Mouse (Mus musculus) kidney, postnatal 4 days (tissue): ENCODE results near the gene Pak2.
A peak's percentile ranks its signal among the peaks of the same experiment; 100 is the strongest.
"Not testable (repeated sequence)": the region's sequence is repeated elsewhere in the genome, so short reads cannot be mapped to it uniquely, and the experiment has no call there.

Source experiments
- DNase-seq, 2 experiments: peaks; one replicate each; pipeline ENCODE4 v3.0.0; 2021; ENCODE audit warnings: mixed read lengths in 2 of 2

The Pak2 gene

DNA sequence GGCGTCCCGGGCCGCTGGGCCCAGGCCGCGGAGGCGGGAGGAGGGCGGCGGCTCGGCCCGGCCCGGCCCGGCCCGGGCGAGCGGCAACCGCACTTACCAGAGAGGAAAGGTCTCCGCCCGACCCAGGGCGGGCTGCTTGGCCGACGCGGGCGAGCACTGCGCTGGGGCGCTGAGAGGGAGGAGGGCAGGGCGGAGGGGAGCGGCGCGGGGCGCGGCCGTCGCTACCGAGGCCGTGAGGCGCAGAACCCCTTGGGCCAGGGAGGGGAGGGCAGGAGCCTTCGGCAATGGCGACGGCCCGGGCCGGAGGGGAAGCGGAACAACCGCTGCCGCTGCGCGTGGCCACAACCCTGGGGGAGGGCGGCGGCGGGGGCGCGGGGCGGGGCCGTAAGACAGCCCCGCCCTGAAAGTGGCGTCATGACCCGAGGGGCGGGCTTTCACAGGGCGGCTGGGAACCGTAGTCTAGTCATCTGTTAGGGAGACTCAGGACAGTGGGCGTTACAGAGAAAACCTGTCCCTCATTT, at the start of gene Pak2:
Gene Pak2, minus strand, starts transcription at position 352 of the 521 bp plus-strand sequence.
- DNase-seq = peak; percentile 91 to 93

DNA sequence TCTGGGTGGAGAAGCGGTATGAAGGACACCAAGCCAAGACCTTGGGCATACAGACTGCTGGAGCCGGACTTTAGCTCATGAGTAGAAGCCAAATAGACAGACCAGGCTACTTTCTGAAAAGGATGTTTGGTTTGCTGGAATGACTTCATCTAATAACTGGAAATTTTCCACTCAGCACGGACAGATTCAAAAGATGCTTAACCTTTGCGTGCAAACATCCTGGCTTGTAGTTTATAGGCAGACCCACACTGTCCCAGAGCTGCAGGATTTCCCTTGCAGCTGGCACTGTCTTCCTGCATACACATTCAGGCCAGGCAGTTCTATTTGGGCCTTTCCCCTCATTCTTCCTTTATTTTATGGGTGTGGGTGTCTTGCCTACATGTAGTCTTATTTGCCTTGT, 47.9 kb upstream of the Pak2 start:
- peak in 1 of 2 experiments; percentile 26 for DNase-seq

DNA sequence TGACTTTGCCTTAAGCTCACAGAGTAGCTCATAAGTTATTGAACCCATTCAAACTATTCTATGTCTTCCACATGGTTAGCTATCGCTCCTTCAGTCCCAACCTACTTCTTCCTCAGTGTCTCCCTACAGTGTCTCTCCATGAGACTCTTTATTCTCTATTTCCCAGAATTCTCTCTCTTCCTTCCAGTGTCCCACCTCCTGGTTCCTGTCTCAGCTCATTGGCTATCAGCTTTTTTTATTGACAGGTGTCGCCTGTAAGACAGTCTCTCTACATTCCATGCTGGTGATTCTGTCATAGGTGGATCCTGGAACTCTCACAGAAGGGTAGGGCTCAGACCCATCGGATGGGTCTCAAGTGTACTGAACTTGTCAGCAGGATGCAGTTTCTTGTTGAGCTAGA, 46.2 kb upstream of the Pak2 start:
- DNase-seq = no peak

DNA sequence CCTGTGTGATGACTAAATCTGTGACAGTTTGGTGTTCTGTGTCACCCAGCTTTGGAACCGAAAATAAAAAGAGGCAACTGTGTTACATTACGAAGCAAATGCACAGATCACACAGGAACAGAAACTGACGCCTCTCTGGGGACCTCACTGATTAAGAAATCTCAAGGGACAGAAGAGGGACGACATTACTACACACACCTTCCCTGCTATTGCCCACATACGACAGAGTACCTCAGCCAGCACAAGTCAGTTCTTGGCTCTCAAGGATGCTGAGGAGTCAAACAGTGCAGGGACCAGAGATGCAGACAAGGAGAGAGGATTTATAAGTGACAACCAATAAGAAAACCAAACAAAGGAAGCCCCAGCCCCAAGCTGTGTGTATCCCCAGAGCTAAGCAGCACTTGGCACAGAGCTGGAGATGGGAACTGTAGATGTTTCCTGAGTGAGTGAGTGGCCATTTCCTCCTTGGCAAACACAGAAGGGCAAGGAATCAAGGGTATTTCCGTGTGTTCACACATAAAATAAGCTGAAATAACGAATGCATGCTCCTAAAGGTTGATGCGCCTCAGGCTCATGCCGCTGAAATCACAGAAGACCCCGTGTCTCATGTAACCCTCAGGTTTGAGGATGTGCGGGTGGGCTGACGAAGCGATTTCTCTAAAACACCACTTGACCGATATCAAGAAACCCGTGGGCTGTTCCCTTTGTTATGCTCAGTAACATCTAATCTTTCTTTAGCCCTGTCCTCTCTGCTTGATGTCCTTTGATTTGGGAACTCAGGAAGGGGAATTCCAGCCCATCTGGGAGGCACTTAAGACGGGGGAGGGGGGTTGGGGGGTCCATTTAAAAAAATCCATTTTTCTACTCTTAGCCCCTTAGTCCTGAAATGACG, 45.5 kb upstream of the Pak2 start:
- DNase-seq = peak in 1 of 2 experiments; percentile 41

DNA sequence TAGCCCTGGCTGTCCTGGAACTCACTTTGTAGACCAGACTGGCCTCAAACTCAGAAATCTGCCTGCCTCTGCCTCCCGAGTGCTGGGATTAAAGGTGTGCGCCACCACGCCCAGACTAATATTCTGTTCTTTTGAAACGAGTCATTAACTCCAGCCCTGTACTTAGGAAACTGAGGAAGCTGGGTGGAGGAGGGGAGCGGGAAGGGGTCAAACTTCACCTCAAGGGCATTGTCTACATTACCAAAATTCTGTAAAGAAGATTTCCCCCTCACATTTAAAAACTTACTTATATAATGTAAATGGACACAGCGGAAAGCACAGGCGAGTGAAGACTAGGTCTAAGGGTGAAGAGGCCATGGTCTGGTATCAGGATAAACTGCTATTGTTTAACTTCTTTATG, 44.9 kb upstream of the Pak2 start:
- no peak for DNase-seq

DNA sequence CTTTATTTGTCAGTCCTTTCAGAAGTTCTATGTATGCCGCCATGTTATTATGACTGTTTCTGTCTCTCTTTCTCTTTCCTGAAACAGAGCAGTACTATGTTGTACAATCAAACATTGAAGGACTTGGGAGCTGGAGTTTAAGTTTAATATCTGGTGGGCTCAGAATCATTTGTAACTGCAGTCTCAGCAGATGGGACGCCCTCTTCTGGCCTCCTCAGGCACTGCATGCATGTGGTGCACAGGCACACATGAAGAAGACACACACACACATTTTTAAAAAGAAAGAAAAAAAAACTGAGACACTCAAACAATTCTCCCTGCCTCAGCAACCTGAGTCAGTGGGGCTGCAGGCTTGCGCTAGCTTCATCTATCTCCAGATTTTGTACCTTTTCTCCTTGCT, 41.3 kb upstream of the Pak2 start:
- no peak for DNase-seq

DNA sequence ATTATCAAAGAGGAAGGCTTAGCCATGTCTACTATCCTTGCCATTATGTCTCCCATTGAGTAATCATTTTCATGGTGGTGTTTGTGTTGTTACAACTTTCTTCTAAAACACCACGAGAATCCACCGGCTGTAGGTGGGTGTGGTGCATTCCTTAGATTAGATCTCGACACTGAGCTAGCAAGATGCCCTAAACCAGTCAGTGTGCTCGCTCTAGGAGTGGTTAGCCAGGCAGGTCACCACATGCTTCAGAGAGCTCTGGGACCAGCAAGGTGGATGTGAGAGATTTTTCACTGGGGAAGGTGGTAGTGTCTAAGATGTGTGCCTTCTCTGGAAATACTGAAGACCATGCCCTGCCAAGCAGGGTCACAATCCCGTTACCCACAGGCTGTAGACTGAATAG, 37.0 kb upstream of the Pak2 start:
- no peak for DNase-seq

DNA sequence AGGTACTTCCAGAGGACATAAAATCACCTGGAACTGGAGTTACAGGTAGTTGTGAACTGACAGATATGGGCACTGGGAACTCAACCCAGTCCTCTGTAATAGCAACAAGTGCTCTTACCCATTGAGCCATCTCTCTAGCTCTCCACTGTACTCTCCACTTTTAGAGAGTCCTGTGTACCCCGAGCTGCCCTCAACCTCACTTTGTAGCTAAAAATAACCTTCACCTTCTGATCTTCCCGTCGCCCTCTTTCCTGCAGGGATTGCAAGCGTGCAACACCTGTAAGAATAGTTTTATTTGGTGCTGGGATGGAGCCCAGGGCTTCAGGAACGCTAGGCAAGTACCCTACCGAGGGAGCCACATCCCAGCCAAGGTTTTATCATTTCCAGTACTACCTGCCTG, 36.6 kb upstream of the Pak2 start:
- no peak for DNase-seq

DNA sequence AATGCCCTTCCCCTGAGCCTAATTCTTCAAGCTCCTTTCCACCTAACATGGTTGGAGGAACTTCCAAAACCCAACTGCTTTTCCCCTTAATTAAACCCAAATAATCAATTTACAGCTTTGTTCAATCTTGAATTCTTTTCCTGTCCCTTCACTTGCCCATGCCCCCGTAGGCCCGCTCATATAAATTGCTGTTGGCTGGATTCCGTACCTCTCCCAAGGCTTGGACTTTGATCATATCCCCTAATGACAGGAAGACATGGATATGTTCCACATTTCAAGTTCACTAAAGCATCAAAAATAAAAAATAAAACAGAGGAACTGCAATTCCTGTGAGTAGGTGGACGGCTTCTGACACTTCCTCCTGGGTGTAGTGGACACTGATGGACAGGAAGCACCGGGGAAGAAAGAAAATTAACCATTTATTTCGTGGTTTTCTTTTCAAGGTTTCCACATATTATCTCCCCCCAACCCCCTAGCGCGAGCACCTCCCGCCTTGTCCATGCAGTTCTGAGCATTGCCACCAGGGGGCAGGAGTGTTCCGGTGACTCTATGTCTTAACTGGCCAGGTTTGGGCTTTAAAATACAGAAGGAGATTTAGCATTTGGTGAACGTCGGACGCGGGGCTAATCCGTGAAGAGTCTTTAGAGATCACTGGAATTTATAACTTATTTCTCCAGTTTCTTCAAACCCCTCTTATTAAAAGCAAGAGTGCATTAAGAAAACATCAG, 36.0 kb upstream of the Pak2 start:
- DNase-seq = peak; percentile 91 to 93

DNA sequence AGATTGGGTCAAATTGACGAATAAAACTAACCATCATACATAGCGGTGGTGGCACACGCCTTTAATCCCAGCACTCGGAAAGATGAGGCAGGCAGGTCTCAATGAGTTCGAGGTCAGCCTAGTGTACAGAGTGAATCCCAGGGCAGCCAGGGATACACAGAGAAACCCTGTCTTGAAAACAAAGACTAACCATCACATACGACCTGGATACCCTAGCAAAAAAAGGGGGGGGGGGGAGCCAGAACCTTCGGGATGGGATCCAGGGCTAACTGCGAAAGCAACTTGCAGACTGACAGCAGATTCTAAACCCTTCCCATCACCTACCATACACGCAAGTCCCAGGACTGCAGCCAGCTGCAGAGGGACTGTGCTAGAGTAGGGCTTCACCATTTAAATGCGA, 35.3 kb upstream of the Pak2 start:
- no peak for DNase-seq

DNA sequence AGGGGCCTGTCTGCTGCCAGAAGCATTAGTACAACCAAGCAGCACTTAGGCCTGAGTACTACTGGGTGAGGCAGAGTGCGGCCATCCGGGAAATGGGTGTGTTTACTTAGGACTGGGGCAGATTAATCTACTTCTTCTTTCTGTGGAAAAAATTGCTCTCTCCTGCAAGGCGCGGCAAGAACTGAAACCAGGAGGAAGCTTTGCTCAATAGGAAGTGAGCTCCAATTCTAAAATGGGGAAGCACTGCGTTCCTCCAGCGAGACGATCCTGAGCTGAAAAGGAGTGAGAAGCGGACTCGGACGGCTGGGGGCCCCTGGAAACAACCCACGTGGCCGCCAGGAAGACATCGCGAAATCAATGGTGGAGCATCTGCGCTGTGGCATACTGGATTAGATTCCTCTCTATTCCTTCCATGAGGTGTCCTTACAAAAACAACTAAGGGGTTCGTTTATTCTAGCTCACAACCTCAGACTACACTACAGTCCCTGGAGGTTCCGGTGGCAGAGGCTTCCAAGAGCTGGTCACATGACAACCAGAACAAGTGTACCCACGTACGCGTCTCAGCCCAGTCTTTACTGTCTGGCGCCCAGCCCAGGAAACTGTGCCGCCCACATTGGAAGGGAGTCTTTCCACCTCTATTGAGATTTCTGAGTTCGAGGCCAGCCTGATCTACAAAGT, 34.5 kb upstream of the Pak2 start:
- peak; percentile 31 to 55 for DNase-seq

DNA sequence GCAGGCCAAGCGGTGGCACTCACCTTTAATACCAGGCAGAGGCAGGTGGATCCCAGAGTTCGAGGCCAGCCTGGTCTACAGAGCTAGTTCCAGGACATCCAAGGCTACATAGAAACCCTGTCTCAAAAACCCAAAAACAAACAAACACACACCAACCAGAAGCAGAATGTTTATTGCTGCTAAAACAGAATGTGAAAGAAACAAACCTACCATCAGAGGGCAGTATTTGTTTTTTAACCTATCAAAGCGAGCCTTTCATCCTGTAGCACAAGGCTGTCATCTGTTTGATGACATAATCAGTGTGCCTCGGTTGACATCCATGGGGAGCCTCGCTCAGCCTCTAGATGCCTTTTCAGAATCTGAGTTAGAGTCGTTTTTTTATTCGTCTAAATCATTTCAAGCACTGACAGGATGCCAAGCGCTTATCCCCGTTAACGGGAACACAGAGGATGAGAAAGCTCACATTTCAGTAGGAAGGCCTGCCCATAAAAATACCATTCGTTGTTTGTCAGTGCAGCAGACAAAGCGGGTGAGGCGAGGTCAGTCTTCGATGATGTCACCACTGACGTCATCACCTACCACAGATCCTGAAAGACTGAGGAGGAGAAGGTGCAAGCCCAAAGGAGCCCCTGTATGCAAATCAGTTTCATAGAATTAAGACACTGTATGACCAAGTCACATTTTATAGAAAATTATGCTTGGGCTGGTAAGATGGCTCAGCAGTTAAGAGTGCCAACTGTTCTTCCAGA, 32.0 kb upstream of the Pak2 start:
- no peak for DNase-seq

DNA sequence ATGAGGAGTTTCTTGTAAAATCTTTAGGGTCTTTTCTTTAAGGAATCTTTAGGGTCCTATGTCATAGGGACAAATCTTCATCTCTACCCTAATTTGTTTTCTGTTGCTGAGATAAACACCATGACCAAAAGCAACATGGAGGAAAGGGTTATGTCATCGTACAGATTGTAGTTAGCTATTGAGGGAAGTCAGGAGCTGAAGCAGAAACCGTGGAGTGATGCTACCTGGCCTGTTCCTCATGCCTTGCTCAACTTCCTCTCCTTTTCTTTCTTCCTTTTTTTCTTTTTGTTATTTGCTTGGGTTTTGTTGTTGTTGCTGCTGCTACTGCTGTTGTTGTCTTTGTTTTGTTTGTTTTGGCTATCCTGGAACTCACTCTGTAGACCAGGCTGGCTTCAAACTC, 29.4 kb upstream of the Pak2 start:
- no peak for DNase-seq

DNA sequence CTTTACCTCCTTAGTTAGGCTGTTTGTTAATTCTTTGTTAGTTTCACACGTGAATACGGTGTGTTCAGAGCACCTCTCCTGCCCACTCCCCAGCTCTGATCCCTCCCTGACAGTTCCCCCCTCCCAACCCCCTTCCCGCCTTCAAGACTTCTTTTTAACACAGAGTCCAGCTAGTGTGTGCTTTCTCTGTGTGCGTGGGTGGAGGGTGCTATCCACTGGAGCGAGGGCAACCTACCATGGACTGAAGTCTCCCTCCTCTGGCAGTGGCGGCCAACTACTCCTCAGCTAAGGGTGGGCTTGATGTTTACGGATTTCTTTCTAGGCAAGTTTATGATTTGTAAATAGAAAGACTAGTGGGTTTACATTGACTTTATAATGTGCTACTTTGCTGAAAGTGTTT, 29.0 kb upstream of the Pak2 start:
- peak; percentile 34 to 55 for DNase-seq

DNA sequence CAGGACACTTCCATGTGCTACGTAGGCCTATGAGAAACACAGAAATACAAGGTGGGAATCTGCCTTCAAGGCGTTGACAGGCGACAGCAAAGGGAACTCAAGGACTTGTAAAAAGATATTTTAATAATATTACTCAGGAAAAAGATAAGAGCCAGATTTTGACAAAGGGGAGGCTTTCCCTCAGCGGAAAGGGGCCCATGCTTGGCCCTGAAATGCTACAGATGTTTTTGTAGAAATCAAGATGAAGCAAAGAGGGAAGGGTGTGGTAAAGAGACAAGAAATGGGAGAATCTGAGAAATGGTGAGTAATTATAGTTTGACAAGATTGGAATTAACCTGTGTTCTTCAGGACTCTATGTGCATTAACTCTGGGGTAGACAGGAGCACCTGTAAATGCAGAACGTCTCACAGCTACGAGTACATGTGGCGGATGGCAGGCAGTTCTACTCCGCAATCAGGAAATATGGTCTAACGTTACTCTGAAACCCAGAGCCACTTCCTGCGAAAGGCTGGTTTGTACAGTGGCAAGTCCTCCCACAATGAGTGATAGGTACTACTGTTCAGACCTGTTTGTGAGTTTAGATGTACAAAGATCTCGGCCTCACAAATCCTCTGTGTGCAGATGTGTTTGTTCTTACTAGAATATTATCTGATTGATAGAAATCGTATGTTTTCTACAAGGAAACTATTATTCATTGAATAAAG, 28.4 kb upstream of the Pak2 start:
- DNase-seq = no peak

DNA sequence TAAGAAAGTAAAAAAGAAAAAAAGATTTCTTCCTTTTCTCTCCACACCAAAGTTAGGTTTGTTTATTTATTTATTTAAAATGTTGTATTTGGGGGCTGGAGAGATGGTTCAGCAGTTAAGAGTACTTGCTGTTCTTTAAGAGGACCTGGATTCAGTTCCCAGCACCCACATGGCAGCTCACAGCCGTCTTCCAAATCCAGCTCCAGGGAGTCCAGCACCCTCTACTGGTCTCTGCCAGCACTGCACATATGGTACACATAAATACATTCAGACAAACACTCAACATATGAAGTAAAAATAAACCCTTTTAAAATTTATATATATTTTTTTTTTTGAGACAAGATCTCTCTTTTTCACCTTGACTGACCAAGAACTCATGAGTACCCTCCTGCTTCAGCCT, 26.6 kb upstream of the Pak2 start:
- DNase-seq = no peak

DNA sequence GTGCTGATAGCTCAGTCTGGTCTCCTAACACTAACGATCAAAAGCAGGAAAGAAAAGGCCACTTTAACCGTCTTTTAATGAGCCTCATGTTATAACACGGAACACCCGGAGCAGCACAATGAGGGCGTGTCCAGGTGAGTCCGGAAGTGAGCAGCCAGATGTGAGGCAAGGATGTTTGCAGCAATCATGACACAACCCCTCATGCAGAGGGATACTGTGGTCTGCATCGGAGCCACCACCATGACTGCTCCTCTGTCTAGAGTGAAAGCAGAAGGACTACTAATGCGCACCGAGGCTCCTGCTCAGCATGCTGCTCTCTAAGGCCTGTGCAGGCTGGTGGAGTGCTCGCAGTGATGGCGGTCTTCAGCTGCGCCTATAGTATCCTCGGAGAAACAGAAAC, 23.2 kb upstream of the Pak2 start:
- no peak for DNase-seq

DNA sequence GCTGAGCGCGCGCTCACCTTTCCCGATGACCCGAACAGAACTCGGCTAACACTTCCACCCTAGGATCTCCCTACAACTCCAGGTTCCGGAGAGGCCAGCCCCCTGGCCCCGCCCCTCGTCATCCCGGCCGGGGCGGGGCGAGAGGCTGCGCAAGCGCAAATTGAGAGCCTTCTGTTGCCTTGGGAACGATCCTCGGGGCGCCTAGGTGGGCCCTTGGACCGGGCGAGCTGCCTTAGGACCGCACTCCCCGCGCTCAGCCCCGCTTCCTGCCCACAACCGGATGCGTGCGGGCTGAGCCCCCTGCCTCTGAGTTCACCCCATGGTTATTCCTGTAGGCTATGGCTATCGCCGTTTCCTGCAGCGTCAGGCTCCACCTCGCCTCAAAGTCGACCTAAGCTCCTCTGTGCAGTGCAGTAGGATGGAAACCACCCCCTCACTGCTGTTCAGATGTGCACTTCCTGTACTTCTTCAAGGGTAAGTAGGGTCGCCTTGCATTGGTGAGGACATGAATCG, 20.6 kb upstream of the Pak2 start, which contains the start of the genes Pigx and Cep19:
Gene Pigx, minus strand, starts transcription at position 103 of the 513 bp plus-strand sequence.
Gene Cep19, plus strand, starts transcription at position 163 of the 513 bp plus-strand sequence.
- peak; percentile 91 to 95 for DNase-seq

DNA sequence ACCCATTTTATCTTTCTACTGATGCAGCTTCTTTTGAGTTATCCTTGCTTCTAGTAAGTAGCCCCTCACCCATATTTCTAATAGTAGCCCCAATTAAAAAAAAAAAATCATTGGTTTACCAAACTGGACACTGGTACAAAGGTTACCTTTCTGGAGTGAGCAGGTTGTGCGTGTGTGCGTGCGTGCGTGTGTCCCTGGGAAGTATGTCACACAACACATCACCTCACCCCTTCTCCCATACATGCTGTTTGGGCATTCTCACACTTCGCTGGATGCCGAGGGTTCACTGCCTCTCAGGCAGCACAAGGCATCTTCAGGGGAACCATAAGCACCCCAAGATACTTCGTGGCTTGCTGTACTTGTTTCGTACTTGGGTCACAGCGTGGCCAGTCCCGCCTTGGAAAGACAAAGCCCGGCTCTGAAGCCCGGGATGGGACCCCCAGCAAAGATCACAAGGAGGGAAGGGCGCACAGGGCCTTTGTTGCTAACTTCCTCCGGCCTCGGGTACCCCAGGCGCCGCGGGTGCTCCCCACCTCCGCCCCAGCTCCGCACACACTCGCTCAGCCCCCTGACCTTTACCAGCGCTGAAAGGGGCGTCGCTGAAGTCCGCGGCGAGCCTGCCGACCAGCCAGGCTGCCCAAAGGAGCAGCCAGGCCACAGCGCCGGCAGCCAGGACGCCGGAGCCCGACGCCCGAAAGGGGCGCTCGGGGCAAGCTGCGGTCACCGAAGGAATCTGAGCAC, 19.9 kb upstream of the Pak2 start:
- no peak for DNase-seq

DNA sequence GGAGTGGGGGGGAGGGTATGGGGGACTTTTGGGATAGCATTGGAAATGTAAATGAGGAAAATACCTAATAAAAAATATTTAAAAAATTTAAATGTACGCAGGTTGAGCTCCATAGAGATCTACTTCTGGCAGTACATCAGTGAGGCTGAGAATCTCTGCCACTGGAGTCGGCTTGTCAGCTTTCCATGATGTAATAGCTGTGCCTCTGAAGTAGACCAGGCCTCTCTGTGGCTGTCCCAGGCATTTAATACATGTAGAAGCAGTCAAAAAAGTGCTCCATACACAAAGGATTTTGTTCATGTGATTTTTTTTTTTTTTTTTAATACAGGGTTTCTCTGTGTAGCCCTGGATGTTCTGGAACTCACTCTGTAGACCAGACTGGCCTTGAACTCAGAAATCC, 18.6 kb upstream of the Pak2 start:
- DNase-seq = not testable (repeated sequence)

DNA sequence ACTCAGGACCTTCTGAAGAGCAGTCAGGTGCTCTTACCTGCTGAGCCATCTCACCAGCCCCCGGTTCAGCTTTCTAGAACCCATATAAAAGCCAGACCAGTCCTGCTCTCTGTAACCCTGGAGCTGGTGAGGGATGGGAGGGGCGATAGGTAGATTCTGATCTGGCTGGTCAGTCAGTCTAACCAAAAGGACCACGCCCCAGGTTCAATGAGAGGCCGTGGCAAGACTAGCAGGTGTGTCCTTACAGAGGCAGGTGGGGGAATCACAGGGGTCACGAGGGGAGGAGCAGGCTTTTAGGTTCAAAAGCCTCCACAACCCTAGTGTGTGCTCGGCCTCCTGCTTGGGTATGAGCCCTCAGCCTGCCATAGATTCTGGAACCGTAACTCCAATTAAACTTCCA, 12.3 kb upstream of the Pak2 start:
- no peak for DNase-seq
